In genomic region chr5:25753556-25754235, GRCm38 (mm10) we compare ENCODE assay signal across 14 mouse cellular contexts. TPM values are rescaled to one million over a fixed set of nuclear protein-coding genes. Genes with fewer than 3 reads are reported as not detected.
DNase-seq lines count a peak whose midpoint lies in the region; ATAC-seq and TF ChIP-seq lines count a peak whose summit lies in the region.
"Had no signal": no experiment of that assay in that cellular context is flagged by ENCODE, and none has a peak within 500 bp of the region (broad histone marks: within the 10 kb centered on the region; RNA-seq: fewer than 3 reads in every experiment).

No protein-coding gene starts in this region.

- H3K9me3 ChIP-seq in forebrain, embryonic 13.5 days (replicated peaks) = no peaks in the 10 kb centered on the region
- no peaks in the 10 kb centered on the region for H3K9me3 ChIP-seq in midbrain, embryonic 15.5 days
- no peaks in the 10 kb centered on the region for H3K9me3 ChIP-seq in intestine, embryonic 15.5 days
- H3K9me3 ChIP-seq: embryonic facial prominence, embryonic 15.5 days; liver, embryonic 13.5 days had no signal

- no peaks in the 10 kb centered on the region for H3K27me3 ChIP-seq in heart, adult 2 months (ENCODE audit: control insufficient read depth, insufficient read depth, low read length)
- 0 out of 2 replicates have a peak, but pooled peaks cover 3% of the 10 kb centered on the region for H3K27me3 ChIP-seq in forebrain, embryonic 13.5 days
- H3K27me3 ChIP-seq in midbrain, embryonic 15.5 days (replicated peaks) = no peaks in the 10 kb centered on the region
- no peaks in the 10 kb centered on the region for H3K27me3 ChIP-seq in intestine, embryonic 15.5 days (replicated peaks)
- H3K27me3 ChIP-seq: embryonic facial prominence, embryonic 15.5 days; liver, embryonic 13.5 days had no signal

- 0 out of 2 replicates have a peak overlapping the region, but pooled peaks have one; percentile 9 for H3K4me2 ChIP-seq in forebrain, embryonic 13.5 days
- H3K4me2 ChIP-seq in midbrain, embryonic 15.5 days = no peak overlapping the region
- no peak overlapping the region for H3K4me2 ChIP-seq in intestine, embryonic 15.5 days (replicated peaks)
- H3K4me2 ChIP-seq: embryonic facial prominence, embryonic 15.5 days; liver, embryonic 13.5 days had no signal

- H3K4me1 ChIP-seq in heart, adult 2 months (ENCODE audit: control insufficient read depth, insufficient read depth, low read length) = peaks cover 8% of the 10 kb centered on the region
- peaks cover 43% of the 10 kb centered on the region for H3K4me1 ChIP-seq in forebrain, embryonic 13.5 days
- H3K4me1 ChIP-seq in midbrain, embryonic 15.5 days = peaks cover 17% of the 10 kb centered on the region
- H3K4me1 ChIP-seq in intestine, embryonic 15.5 days (replicated peaks) = peaks cover 5% of the 10 kb centered on the region; the same call in 1 of the 2 replicates
- H3K4me1 ChIP-seq: embryonic facial prominence, embryonic 15.5 days; liver, embryonic 13.5 days had no signal

- intact Hi-C loops in heart, adult 2 months (cut with DNase I) = loop anchor here (5.0 kb wide), 1 partner anchor 39 kb away; no protein-coding TSS in a partner anchor

- no peak for TF ChIP-seq CTCF in heart, adult 2 months (IDR thresholded peaks at IDR 0.05)
- no peak for TF ChIP-seq CTCF in layer of hippocampus, adult 2 months (conservative IDR thresholded peaks at IDR 0.05)

- WGBS in heart, adult 2 months = 60% methylated on average over 8 of the region's 8 CpGs
- WGBS in forebrain, embryonic 13.5 days = 31% methylated on average over 8 of the region's 8 CpGs
- 31% methylated on average over 8 of the region's 8 CpGs for WGBS in midbrain, embryonic 15.5 days
- 46% methylated on average over 8 of the region's 8 CpGs for WGBS in intestine, embryonic 15.5 days

- peak; percentile 48; the same call in 1 of the 2 replicates for ATAC-seq in forebrain, embryonic 13.5 days
- ATAC-seq in midbrain, embryonic 15.5 days (replicated peaks) = peak; percentile 69
- no peak for ATAC-seq in intestine, embryonic 15.5 days

- TF ChIP-seq POLR2A in heart, adult 2 months (IDR thresholded peaks at IDR 0.05; ENCODE audit: insufficient read depth, low read depth, low read length) = no peak

- peak; percentile 69 for DNase-seq in heart, adult 11 months
- DNase-seq in heart, adult 2 months = no peak
- DNase-seq in layer of hippocampus, adult 2 months (ENCODE audit: low spot score in 2 of 2) = no peak
- DNase-seq in layer of hippocampus, adult 8-10 months (ENCODE audit: low spot score in 2 of 2) = no peak
- DNase-seq in adrenal gland, postnatal 4 days (ENCODE audit: low spot score in 2 of 2) = no peak
- DNase-seq: cerebellum, adult 8-10 months; liver, embryonic 13.5 days; right cerebral cortex, postnatal 14 days; thymus, postnatal 36 days had no signal

- H3K36me3 ChIP-seq in heart, adult 2 months (ENCODE audit: control insufficient read depth, insufficient read depth, low read length) = no peaks in the 10 kb centered on the region
- no peaks in the 10 kb centered on the region for H3K36me3 ChIP-seq in forebrain, embryonic 13.5 days (ENCODE audit: poor library complexity, severe bottlenecking)
- H3K36me3 ChIP-seq in midbrain, embryonic 15.5 days (replicated peaks) = no peaks in the 10 kb centered on the region
- no peaks in the 10 kb centered on the region for H3K36me3 ChIP-seq in intestine, embryonic 15.5 days
- H3K36me3 ChIP-seq: embryonic facial prominence, embryonic 15.5 days; liver, embryonic 13.5 days had no signal

- no peak overlapping the region for H3K9ac ChIP-seq in heart, adult 2 months (ENCODE audit: low read depth, low read length)
- no peak overlapping the region for H3K9ac ChIP-seq in forebrain, embryonic 13.5 days
- no peak overlapping the region for H3K9ac ChIP-seq in midbrain, embryonic 15.5 days
- no peak overlapping the region for H3K9ac ChIP-seq in intestine, embryonic 15.5 days
- H3K9ac ChIP-seq: embryonic facial prominence, embryonic 15.5 days; liver, embryonic 13.5 days had no signal

- H3K79me2 ChIP-seq in heart, adult 2 months (replicated peaks; ENCODE audit: control insufficient read depth, insufficient read depth, low read length) = no peaks in the 10 kb centered on the region

- TF ChIP-seq EP300 in heart, adult 2 months (IDR thresholded peaks at IDR 0.05; ENCODE audit: insufficient read depth, low read depth, low read length) = no peak

- no peak overlapping the region for H3K4me3 ChIP-seq in heart, adult 2 months
- no peak overlapping the region for H3K4me3 ChIP-seq in layer of hippocampus, adult 2 months
- H3K4me3 ChIP-seq in forebrain, embryonic 13.5 days = no peak overlapping the region
- no peak overlapping the region for H3K4me3 ChIP-seq in midbrain, embryonic 15.5 days
- H3K4me3 ChIP-seq in intestine, embryonic 15.5 days (replicated peaks) = no peak overlapping the region
- H3K4me3 ChIP-seq: embryonic facial prominence, embryonic 15.5 days; liver, embryonic 13.5 days had no signal

- no peak overlapping the region; the same call in 1 of the 2 replicates for H3K27ac ChIP-seq in heart, adult 2 months
- H3K27ac ChIP-seq in layer of hippocampus, adult 2 months = peak overlapping the region; percentile 80
- peak overlapping the region; percentile 65 for H3K27ac ChIP-seq in forebrain, embryonic 13.5 days
- peak overlapping the region; percentile 40 for H3K27ac ChIP-seq in midbrain, embryonic 15.5 days
- no peak overlapping the region for H3K27ac ChIP-seq in intestine, embryonic 15.5 days
- H3K27ac ChIP-seq: embryonic facial prominence, embryonic 15.5 days; liver, embryonic 13.5 days; macrophage had no signal

RNA-seq across cellular contexts. Expression of gene Actr3b, which starts 6.1 kb away (rescaled TPM):
- 10 to 100 TPM; 33.7 to 46.8 TPM for total RNA-seq in heart, adult 2 months (2021)
- polyA plus RNA-seq in heart, adult 2 months (2012; rRNA removed) = 28.3 and 28.5 TPM in 2 replicates
- total RNA-seq in layer of hippocampus, adult 2 months (2021) = 100 to 1,000 TPM; 136 to 139 TPM
- 100 to 1,000 TPM; 132 to 138 (median 137) TPM for total RNA-seq in layer of hippocampus, adult 8-10 months (2022)
- 29.7 and 29.9 TPM in 2 replicates for polyA plus RNA-seq in forebrain, embryonic 13.5 days (2015; fragmentation: Nextera tagmentation; extraction: Ambion mirVana)
- polyA plus RNA-seq in midbrain, embryonic 15.5 days (2015; fragmentation: Nextera tagmentation; extraction: Ambion mirVana) = 31.7 and 35.1 TPM in 2 replicates
- 10 to 100 TPM; 10.6 to 11.9 TPM for total RNA-seq in adrenal gland, postnatal 4 days (2021)
- 2.7 and 3.1 TPM in 2 replicates for polyA plus RNA-seq in intestine, embryonic 15.5 days (2015; fragmentation: Nextera tagmentation; extraction: Ambion mirVana)

RNA-seq across cellular contexts. Expression of gene Xrcc2, which starts 48.1 kb away (rescaled TPM):
- 1 to 10 TPM; 4.8 to 7.3 TPM for total RNA-seq in heart, adult 2 months (2021)
- 3.0 and 6.6 TPM in 2 replicates for polyA plus RNA-seq in heart, adult 2 months (2012; rRNA removed)
- 1 to 10 TPM; 6.4 to 6.9 TPM for total RNA-seq in layer of hippocampus, adult 2 months (2021)
- 1 to 10 TPM; 5.9 to 9.2 (median 7.8) TPM for total RNA-seq in layer of hippocampus, adult 8-10 months (2022)
- 10.8 and 11.3 TPM in 2 replicates for polyA plus RNA-seq in forebrain, embryonic 13.5 days (2015; fragmentation: Nextera tagmentation; extraction: Ambion mirVana)
- polyA plus RNA-seq in midbrain, embryonic 15.5 days (2015; fragmentation: Nextera tagmentation; extraction: Ambion mirVana) = 5.1 and 5.2 TPM in 2 replicates
- total RNA-seq in adrenal gland, postnatal 4 days (2021) = 10 to 100 TPM in 1 of 2 experiments, 1 to 10 TPM in 1; 9.0 to 12.2 TPM
- 5.9 and 6.2 TPM in 2 replicates for polyA plus RNA-seq in intestine, embryonic 15.5 days (2015; fragmentation: Nextera tagmentation; extraction: Ambion mirVana)

Comparison
In these comparisons a context has a peak if more than half of its experiments do, and no peak if none do; other contexts are left out.
1. H3K27ac ChIP-seq: peak in layer of hippocampus, adult 2 months (single experiment), forebrain, embryonic 13.5 days (single experiment) and midbrain, embryonic 15.5 days (single experiment); none in heart, adult 2 months (single experiment) and intestine, embryonic 15.5 days (single experiment).